Mouse (Mus musculus): ENCODE results near the gene Prkcz. TPM values are rescaled to one million over a fixed set of nuclear protein-coding genes. Genes with fewer than 3 reads are reported as not detected.

Prkcz gene
- total and polyA plus RNA-seq, 3 experiments: 0.16 to 11.8 (median 1.6) TPM

DNA sequence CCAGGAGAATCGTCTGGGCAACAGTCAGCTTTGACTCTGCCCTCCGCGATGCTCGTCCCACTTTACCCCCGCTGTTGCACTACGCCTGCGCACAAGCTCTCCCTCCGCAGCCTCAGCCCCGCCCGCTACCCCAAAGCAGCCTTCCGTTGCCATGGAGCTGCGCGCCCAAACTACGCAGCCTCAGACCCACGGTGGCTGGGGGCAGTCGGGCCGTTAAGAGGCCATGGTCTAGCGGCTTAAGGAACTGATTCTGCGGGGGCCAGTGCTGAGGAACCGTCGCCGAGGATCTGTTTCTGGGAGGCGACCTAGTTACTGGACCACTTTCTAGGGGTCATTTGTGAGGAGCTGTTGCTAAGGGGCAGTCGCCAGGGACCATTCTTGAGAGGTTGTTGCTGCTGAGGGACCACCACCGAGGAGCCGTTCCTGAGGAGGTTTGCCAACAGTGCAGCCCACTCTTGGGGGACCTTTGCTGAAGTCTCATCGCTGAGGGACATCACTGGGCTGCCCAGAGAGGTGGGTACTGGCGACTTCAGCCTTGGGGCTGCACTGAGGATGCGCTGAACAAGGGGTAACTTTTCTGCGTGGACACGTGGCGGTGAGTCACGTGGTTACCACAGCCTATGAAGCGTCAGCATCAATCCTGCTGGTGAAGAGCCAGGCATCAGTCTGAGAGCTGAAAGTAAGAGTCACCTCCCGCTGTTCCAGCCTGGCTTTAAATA lies 48.1 kb upstream of the Prkcz start, which contains the start of gene Cfap74 (continued):
- peak; percentile 80 for TF ChIP-seq BHLHE40 (IDR thresholded peaks at IDR 0.05; ENCODE audit: low read depth, low read length)
- peak; percentile 99 for TF ChIP-seq MXI1 (IDR thresholded peaks at IDR 0.05; ENCODE audit: low read depth, low read length)
- no peak for TF ChIP-seq UBTF (IDR thresholded peaks at IDR 0.05; ENCODE audit: low read depth, low read length)
- TF ChIP-seq MAX (IDR thresholded peaks at IDR 0.05; ENCODE audit: low read length): peak; percentile 100
- TF ChIP-seq JUND (conservative IDR thresholded peaks at IDR 0.05; ENCODE audit: low read depth, low read length): no peak
- TF ChIP-seq MYC (IDR thresholded peaks at IDR 0.05; ENCODE audit: low read depth, low read length): peak; percentile 97
- no peak for TF ChIP-seq KAT2A (IDR thresholded peaks at IDR 0.05; ENCODE audit: insufficient replicate concordance, low read length)
- no peak for TF ChIP-seq CHD1 (IDR thresholded peaks at IDR 0.05; ENCODE audit: low read depth, low read length)
- peak; percentile 38 for TF ChIP-seq HCFC1 (IDR thresholded peaks at IDR 0.05; ENCODE audit: low read depth, low read length)
- peak; percentile 21; the same call in 1 of the 2 replicates for TF ChIP-seq MEF2A (IDR thresholded peaks at IDR 0.05; ENCODE audit: borderline replicate concordance, low read depth, low read length)
- TF ChIP-seq POLR2AphosphoS2 (IDR thresholded peaks at IDR 0.05; ENCODE audit: low read depth, low read length): peak; percentile 60; the same call in 1 of the 2 replicates
- peak; percentile 76 for TF ChIP-seq NELFE (IDR thresholded peaks at IDR 0.05; ENCODE audit: low read depth, low read length)
- no peak for TF ChIP-seq JUN (IDR thresholded peaks at IDR 0.05; ENCODE audit: insufficient read depth, low read depth, low read length)
- TF ChIP-seq CTCF (conservative IDR thresholded peaks at IDR 0.05 in 1 of 2, IDR thresholded peaks at IDR 0.05 in 1 of 2; ENCODE audit: low read depth in 2 of 2, low read length in 2 of 2): no peak
- TF ChIP-seq USF2 (conservative IDR thresholded peaks at IDR 0.05; ENCODE audit: low read depth, low read length): peak; percentile 99
- TF ChIP-seq NRF1 (IDR thresholded peaks at IDR 0.05; ENCODE audit: low read depth, low read length): peak; percentile 93
- peak; percentile 55; the same call in 1 of the 2 replicates for TF ChIP-seq TCF12 (IDR thresholded peaks at IDR 0.05; ENCODE audit: low read depth, low read length)
- TF ChIP-seq GABPA (IDR thresholded peaks at IDR 0.05; ENCODE audit: insufficient replicate concordance, low read depth, low read length): no peak
- TF ChIP-seq PAX5 (IDR thresholded peaks at IDR 0.05; ENCODE audit: low read length): no peak
- TF ChIP-seq IRF4 (IDR thresholded peaks at IDR 0.05; ENCODE audit: low read depth, low read length): peak; percentile 30; the same call in 1 of the 2 replicates
- TF ChIP-seq ZNF384 (IDR thresholded peaks at IDR 0.05; ENCODE audit: low read depth, low read length): no peak

DNA sequence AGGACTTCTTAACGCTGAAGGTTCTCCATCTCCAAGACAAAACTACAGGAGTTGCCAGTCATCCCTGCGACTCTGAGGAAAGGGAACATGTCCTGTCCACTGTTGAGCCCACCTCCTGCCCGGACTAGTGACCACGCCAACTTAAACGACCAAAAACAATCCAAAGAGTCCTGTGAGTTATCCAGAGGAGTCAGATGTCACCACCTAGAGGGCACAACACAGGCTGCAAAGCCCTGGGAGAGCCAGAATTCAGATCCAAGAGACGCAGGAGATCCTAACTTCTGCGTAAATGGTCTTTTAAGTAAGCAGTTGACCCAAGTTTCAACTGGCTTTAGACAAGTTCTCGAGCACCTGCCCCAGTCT lies 47.5 kb upstream of the Prkcz start:
- peaks cover 30% of the 10 kb centered on the region for H3K27me3 ChIP-seq (replicated peaks)
- no peak for DNase-seq (ENCODE audit: extremely low read depth)
- peaks cover 8% of the 10 kb centered on the region for H3K9me3 ChIP-seq (replicated peaks; ENCODE audit: low read length)
- H3K36me3 ChIP-seq (replicated peaks in 1 of 2; ENCODE audit: control insufficient read depth in 1 of 2, insufficient read depth in 1 of 2, low read length in 1 of 2): no peaks in the 10 kb centered on the region
- H3K27ac ChIP-seq (ENCODE audit: insufficient read depth, low read depth): no peak overlapping the region
- peaks cover 0 to 29% of the 10 kb centered on the region in 2 experiments; a peak in 3 of 4 replicates for H3K4me1 ChIP-seq (ENCODE audit: control insufficient read depth in 1 of 2, insufficient read depth in 2 of 2)
- H3K4me2 ChIP-seq (ENCODE audit: insufficient read depth, low read depth, poor library complexity, severe bottlenecking): peak overlapping the region; percentile 37
- H3K9ac ChIP-seq (ENCODE audit: insufficient read depth, low read depth): no peak overlapping the region; the same call in 1 of the 2 replicates
- H3K4me3 ChIP-seq (replicated peaks in 1 of 3; ENCODE audit: low read depth in 2 of 3, low read length in 2 of 3, poor library complexity in 1 of 3): peak overlapping the region; percentile 33 to 69 (median 62)
- peak; percentile 52 for TF ChIP-seq RAD21 (IDR thresholded peaks at IDR 0.05; ENCODE audit: low read depth, low read length)
- peak; percentile 19; the same call in 1 of the 2 replicates for TF ChIP-seq NELFE (IDR thresholded peaks at IDR 0.05; ENCODE audit: low read depth, low read length)
- TF ChIP-seq MYC (IDR thresholded peaks at IDR 0.05; ENCODE audit: low read depth, low read length): no peak
- peak in 1 of 2 experiments; percentile 61; a peak in 2 of 4 replicates for TF ChIP-seq CTCF (conservative IDR thresholded peaks at IDR 0.05 in 1 of 2, IDR thresholded peaks at IDR 0.05 in 1 of 2; ENCODE audit: low read depth in 2 of 2, low read length in 2 of 2)
- dilution Hi-C loops (cut with MboI; ENCODE audit: extremely low pct_ligation_motif_present, extremely low pct_unique_long_range_greater_than_20kb, low sequenced_read_pairs): no loop called here
- in situ Hi-C loops (cut with MboI; ENCODE audit: low pct_ligation_motif_present, low pct_unique_long_range_greater_than_20kb, low sequenced_read_pairs): no loop called here
- peaks cover 27% of the 10 kb centered on the region for H3K79me2 ChIP-seq (replicated peaks; ENCODE audit: control insufficient read depth, extremely low read depth, insufficient read depth, poor library complexity, severe bottlenecking)
